ENCODE assay signal across 25 mouse cellular contexts in the genomic region with DNA sequence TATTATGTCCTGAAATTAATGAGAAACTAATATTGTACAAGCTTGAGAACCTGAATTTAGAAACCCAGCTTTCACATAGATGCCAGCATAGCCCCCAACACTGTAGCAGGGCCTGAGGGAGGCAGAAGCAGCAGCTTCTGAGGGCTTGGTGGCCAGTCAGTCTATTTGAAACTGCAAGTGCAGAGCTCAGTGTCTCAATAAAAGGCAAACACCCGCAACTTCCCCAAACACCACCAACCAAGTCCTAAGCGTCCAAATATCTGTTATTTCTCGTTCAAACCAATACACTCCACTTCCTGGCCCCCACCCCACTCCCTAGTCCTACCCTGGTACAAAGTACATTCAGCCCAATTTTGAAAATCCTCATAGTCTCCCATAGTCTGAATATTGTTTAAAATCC. TPM values are rescaled to one million over a fixed set of nuclear protein-coding genes. Genes with fewer than 3 reads are reported as not detected.
"Had no signal": no experiment of that assay in that cellular context is flagged by ENCODE, and none has a peak within 500 bp of the region (broad histone marks: within the 10 kb centered on the region; RNA-seq: fewer than 3 reads in every experiment).

No protein-coding gene starts in this region.

- DNase-seq: kidney, adult 2 months; kidney, postnatal 36 days; layer of hippocampus, adult 9-11 months; layer of hippocampus, postnatal 36 days; liver; lung, adult 2 months; lung, postnatal 4 days; right cerebral cortex, postnatal 4 days; spleen, adult 18-20 months; thymus, adult 2 months; thymus, postnatal 36 days had no signal

- H3K4me1 ChIP-seq: limb, embryonic 12.5 days; midbrain, embryonic 13.5 days; neural tube, embryonic 15.5 days; stomach, embryonic 15.5 days had no signal

- H3K36me3 ChIP-seq: limb, embryonic 12.5 days; midbrain, embryonic 13.5 days; neural tube, embryonic 15.5 days; stomach, embryonic 15.5 days had no signal

- H3K9ac ChIP-seq: limb, embryonic 12.5 days; liver, embryonic 14.5 days; midbrain, embryonic 13.5 days; neural tube, embryonic 15.5 days; stomach, embryonic 15.5 days had no signal

- H3K27ac ChIP-seq: limb, embryonic 12.5 days; liver, embryonic 14.5 days; midbrain, embryonic 13.5 days; neural tube, embryonic 15.5 days; stomach, embryonic 15.5 days had no signal

- H3K27me3 ChIP-seq: limb, embryonic 12.5 days; midbrain, embryonic 13.5 days; neural tube, embryonic 15.5 days; stomach, embryonic 15.5 days had no signal

- H3K9me3 ChIP-seq: limb, embryonic 12.5 days; midbrain, embryonic 13.5 days; neural tube, embryonic 15.5 days; stomach, embryonic 15.5 days had no signal

- H3K4me3 ChIP-seq: limb, embryonic 12.5 days; midbrain, embryonic 13.5 days; myocyte; neural tube, embryonic 15.5 days; stomach, embryonic 15.5 days had no signal

- ATAC-seq: intestine, embryonic 16.5 days; lung, postnatal 0 days; midbrain, embryonic 13.5 days had no signal

RNA-seq across cellular contexts. Expression of a gene that starts 6.1 kb away (rescaled TPM):
- total RNA-seq: layer of hippocampus, adult 18-20 months; layer of hippocampus, postnatal 36 days; left cerebral cortex, adult 8-10 months; left cerebral cortex, postnatal 25 days; midbrain, postnatal 0 days had no signal
- polyA plus RNA-seq: intestine, embryonic 16.5 days; kidney, embryonic 16.5 days; limb, embryonic 12.5 days; liver, embryonic 14.5 days; lung, adult 2 months; lung, postnatal 0 days; midbrain, embryonic 13.5 days; midbrain, postnatal 0 days; myocyte; neural tube, embryonic 11.5 days; neural tube, embryonic 15.5 days; thymus, adult 2 months had no signal
